Mouse (Mus musculus) stomach, embryonic 16.5 days (tissue): ENCODE measurements at regions not wholly inside any gene's neighbourhood (a gene's known extent, or its start where the extent isn't known, plus 50 kb on each side); places are given as distances from the start of the nearest gene placed in this dataset.

ENCODE experiments used
- ATAC-seq: fragments of 200-750 bp; cut with Nextera tagmentation; 2 replicates; pipeline ENCODE4 v1.8.0; 2017; ENCODE audit warnings: moderate number of reproducible peaks, moderate TSS enrichment; ENCODE audit not compliant: insufficient read depth, low FRiP score
- H3K27ac ChIP-seq: fragments of 300-500 bp; sonication (generic); 2 replicates; pipeline ENCODE4 v1.5.1; 2014; ENCODE audit warnings: low read length
- H3K27me3 ChIP-seq: fragments of 300-500 bp; sonication (generic); 2 replicates; pipeline ENCODE4 v1.6.1; 2014; ENCODE audit warnings: low read length, control low read depth, mixed read lengths; ENCODE audit not compliant: control insufficient read depth, insufficient read depth
- H3K36me3 ChIP-seq: fragments of 300-500 bp; sonication (generic); 2 replicates; pipeline ENCODE4 v1.6.1; 2014; ENCODE audit warnings: low read length; ENCODE audit not compliant: control insufficient read depth, insufficient read depth
- H3K4me1 ChIP-seq: fragments of 300-500 bp; sonication (generic); 2 replicates; pipeline ENCODE4 v1.6.1; 2014; ENCODE audit warnings: low read length, control low read depth, mixed read lengths; ENCODE audit not compliant: control insufficient read depth, insufficient read depth
- H3K4me2 ChIP-seq: fragments of 300-500 bp; sonication (generic); 2 replicates; pipeline ENCODE4 v1.6.1; 2014; ENCODE audit warnings: low read depth, low read length, mixed read lengths
- H3K4me3 ChIP-seq: fragments of 300-500 bp; sonication (generic); replicated peaks from 2 replicates; pipeline ENCODE4 v1.5.1; 2014; ENCODE audit warnings: mild to moderate bottlenecking, low read length
- H3K9ac ChIP-seq: fragments of 300-500 bp; sonication (generic); 2 replicates; pipeline ENCODE4 v1.6.1; 2014; ENCODE audit warnings: low read length
- H3K9me3 ChIP-seq: fragments of 300-500 bp; sonication (generic); replicated peaks from 2 replicates; pipeline ENCODE4 v1.6.1; 2016; ENCODE audit warnings: low read length, control low read depth; ENCODE audit not compliant: control insufficient read depth
- WGBS: fragments of 180-500 bp; shearing (Covaris S2); extraction: QIAGEN DNeasy Blood & Tissue Kit; methylation state at CpG from one replicate; pipeline ENCODE4 v1.1.7; 2014; 5-methylcytosine and 5-hydroxymethylcytosine counted together

GRCm38 (mm10) chr2:71670228-71670790, 75.1 kb upstream of the Itga6 start:
- H3K36me3 ChIP-seq, result no peaks in the 10 kb centered on the region
- no peak overlapping the region for H3K4me2 ChIP-seq
- no peak overlapping the region for H3K4me3 ChIP-seq
- H3K9me3 ChIP-seq, result no peaks in the 10 kb centered on the region
- no peak overlapping the region for H3K9ac ChIP-seq
- 82% methylated on average over 6 of the region's 6 CpGs for WGBS
- peak overlapping the region; percentile 28; the same call in 1 of the 2 replicates for H3K27ac ChIP-seq
- H3K4me1 ChIP-seq, result 0 out of 2 replicates have a peak, but pooled peaks cover 4% of the 10 kb centered on the region
- ATAC-seq, result no peak
- H3K27me3 ChIP-seq, result no peaks in the 10 kb centered on the region

DNA sequence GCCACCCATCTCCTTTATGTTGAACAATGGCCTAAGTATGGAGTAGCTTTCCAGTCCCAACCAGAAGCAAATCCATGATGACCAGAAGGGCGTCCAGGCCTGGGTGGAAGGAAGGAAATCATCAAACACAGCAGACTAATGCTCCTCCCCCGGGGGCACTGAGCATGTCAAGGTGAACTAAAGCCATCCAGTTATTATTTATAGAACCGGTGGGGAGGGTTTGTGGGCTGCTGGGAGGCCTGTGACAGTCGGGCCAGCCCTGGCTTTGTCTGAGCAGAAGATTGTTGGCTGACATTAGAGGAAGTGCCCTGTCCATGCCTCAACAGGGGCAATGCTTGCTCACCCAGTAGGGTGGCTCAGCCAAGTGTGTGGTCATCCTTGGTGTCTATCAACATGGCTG, 74.5 kb upstream of the Itga6 start:
- peak; percentile 25; the same call in 1 of the 2 replicates for ATAC-seq
- no peaks in the 10 kb centered on the region for H3K36me3 ChIP-seq
- H3K9ac ChIP-seq, result no peak overlapping the region
- H3K4me2 ChIP-seq, result no peak overlapping the region
- 65% methylated on average over 4 of the region's 4 CpGs for WGBS
- no peaks in the 10 kb centered on the region for H3K9me3 ChIP-seq
- no peak overlapping the region; the same call in 1 of the 2 replicates for H3K27ac ChIP-seq
- H3K4me3 ChIP-seq, result no peak overlapping the region
- H3K27me3 ChIP-seq, result no peaks in the 10 kb centered on the region
- 0 out of 2 replicates have a peak, but pooled peaks cover 4% of the 10 kb centered on the region for H3K4me1 ChIP-seq

DNA sequence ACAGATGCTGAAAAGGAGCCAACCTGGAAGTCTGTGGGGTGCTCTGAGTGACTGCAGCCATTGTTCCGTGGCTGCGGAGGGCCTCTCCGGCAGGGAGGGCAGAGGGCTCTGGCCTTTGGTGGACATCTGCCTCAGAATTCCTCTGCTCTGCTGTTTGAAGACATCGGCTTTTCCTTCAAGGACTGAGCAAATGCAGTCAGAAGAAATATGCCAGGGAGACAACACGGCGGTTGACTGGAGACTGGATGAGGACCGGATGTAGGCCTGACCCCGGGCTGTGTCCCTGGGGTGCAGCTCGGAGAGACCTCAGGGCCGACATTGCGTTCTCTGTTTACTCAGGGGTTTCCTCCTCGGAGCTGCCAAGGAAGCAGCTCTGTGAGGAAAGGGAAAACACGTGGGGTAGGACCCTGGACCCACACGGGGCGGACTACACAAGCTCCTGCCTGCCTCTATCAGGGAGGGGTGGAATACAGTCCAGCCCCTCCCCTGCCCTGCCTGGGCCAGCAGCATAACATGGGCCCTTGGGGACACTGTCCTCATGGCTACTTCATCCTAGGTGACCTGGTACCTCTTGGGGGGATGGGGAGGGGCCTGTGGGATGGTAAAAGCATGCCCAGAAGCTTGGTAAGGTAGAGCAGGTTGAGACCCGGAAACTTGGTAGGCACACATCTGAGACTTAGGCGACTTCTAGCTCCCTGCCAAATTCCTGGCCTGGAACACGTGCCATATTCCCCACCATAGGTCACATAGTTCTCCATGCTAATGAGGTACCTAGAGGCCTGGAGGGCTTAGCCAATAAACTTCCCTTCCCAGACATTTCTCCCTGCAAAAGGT, 72.1 kb upstream of the Itga6 start:
- ATAC-seq, result peak; percentile 81
- no peaks in the 10 kb centered on the region for H3K36me3 ChIP-seq
- no peak overlapping the region for H3K9ac ChIP-seq
- H3K9me3 ChIP-seq, result no peaks in the 10 kb centered on the region
- 0 out of 2 replicates have a peak overlapping the region, but pooled peaks have one; percentile 56 for H3K27ac ChIP-seq
- H3K4me3 ChIP-seq, result no peak overlapping the region
- H3K4me2 ChIP-seq, result no peak overlapping the region
- WGBS, result 60% methylated on average over 18 of the region's 18 CpGs
- 0 out of 2 replicates have a peak, but pooled peaks cover 4% of the 10 kb centered on the region for H3K4me1 ChIP-seq
- no peaks in the 10 kb centered on the region for H3K27me3 ChIP-seq

DNA sequence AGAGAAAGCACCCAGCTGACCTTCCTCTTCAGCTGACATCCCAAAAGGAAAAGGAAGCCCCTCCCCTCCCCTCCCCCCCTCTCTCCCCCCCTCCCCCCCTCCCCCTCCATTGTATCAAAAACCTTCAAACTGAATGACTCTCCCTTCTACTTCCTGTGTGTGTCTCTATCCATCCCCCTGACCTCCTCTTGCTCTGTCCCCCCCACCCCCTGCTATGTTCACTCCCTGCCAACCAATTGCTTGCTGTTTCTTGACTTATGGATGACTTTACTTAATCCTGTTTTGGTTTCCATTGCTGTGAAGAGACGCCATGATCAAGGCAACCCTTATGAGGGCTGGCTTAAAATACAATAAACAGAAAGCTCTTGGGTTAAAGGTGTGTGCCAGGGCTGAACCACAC, 64.7 kb upstream of the Itga6 start:
- Histone ChIP-seq H3K9ac (no peak overlapping the region), H3K4me2 (no peak overlapping the region), H3K4me3 (no peak overlapping the region), H3K4me1 (no peaks in the 10 kb centered on the region), H3K36me3 (no peaks in the 10 kb centered on the region), H3K27ac (no peak overlapping the region), H3K9me3 (no peaks in the 10 kb centered on the region), H3K27me3 (no peaks in the 10 kb centered on the region)
- no peak for ATAC-seq
- WGBS, result 15% methylated on average over 1 of the region's 1 CpGs

- Histone ChIP-seq H3K4me3 (no peak overlapping the region), H3K36me3 (no peaks in the 10 kb centered on the region), H3K9me3 (no peaks in the 10 kb centered on the region), H3K4me2 (no peak overlapping the region), H3K9ac (no peak overlapping the region), H3K4me1 (no peaks in the 10 kb centered on the region), H3K27ac (no peak overlapping the region), H3K27me3 (no peaks in the 10 kb centered on the region)
- no peak for ATAC-seq
- WGBS, result 60% methylated on average over 4 of the region's 4 CpGs
These were observed 64.3 kb upstream of the Itga6 start for GRCm38 (mm10) chr2:71681148-71681547.

DNA sequence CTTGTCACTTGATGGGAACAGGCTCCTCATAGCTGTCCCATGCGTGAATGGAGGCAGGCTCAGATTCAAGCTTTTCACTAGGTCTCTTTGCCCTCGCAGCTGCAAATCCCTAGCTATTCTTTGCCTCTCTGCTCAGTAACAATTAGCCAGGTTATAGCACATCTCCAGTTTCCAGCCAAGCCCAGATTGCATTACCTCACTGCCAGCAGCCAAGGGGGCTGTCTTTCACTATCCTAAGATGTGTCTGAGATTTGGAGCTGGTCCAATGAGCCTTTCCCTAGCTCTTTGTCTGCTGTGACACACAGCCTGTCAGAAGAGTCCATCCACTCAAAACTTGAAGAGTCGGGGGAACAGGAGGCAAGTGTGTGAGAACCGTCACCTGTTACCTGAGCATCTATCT, 62.0 kb upstream of the Itga6 start:
- no peak for ATAC-seq
- H3K36me3 ChIP-seq, result no peaks in the 10 kb centered on the region
- no peak overlapping the region for H3K27ac ChIP-seq
- H3K9ac ChIP-seq, result no peak overlapping the region
- H3K4me1 ChIP-seq, result no peaks in the 10 kb centered on the region
- H3K4me2 ChIP-seq, result no peak overlapping the region
- no peak overlapping the region for H3K4me3 ChIP-seq
- 77% methylated on average over 4 of the region's 4 CpGs for WGBS
- H3K9me3 ChIP-seq, result no peaks in the 10 kb centered on the region
- H3K27me3 ChIP-seq, result no peaks in the 10 kb centered on the region

DNA sequence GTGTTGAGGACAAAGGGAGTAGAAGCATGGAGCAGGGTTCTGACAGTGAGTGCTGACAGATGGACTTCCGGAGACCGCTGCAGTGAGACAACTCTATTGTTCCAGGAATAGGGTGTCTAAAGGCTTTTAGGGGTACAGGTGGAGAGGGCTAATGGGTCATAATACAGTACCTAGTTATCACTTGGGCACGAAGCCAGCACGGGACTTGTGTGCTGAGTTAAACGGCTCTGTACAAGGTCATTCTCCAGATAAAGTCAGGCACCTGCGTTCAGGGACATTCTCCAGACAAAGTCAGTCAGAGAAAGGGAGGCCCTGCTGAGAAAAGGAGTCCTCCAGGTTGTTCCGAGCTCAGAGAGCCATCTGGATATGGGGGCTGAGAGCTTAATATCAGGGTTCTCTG, 60.2 kb upstream of the Itga6 start:
- no peaks in the 10 kb centered on the region for H3K27me3 ChIP-seq
- H3K4me3 ChIP-seq, result no peak overlapping the region
- 68% methylated on average over 7 of the region's 7 CpGs for WGBS
- no peaks in the 10 kb centered on the region for H3K9me3 ChIP-seq
- H3K4me1 ChIP-seq, result no peaks in the 10 kb centered on the region
- peak; percentile 69; the same call in 1 of the 2 replicates for ATAC-seq
- no peak overlapping the region for H3K9ac ChIP-seq
- 0 out of 2 replicates have a peak overlapping the region, but pooled peaks have one; percentile 6 for H3K27ac ChIP-seq
- no peak overlapping the region for H3K4me2 ChIP-seq
- no peaks in the 10 kb centered on the region for H3K36me3 ChIP-seq

GRCm38 (mm10) chr2:71689041-71689440, 56.4 kb upstream of the Itga6 start:
- H3K27me3 ChIP-seq, result no peaks in the 10 kb centered on the region
- H3K4me1 ChIP-seq, result peaks cover 9% of the 10 kb centered on the region; the same call in 1 of the 2 replicates
- H3K4me2 ChIP-seq, result no peak overlapping the region
- no peaks in the 10 kb centered on the region for H3K9me3 ChIP-seq
- H3K27ac ChIP-seq, result no peak overlapping the region
- H3K36me3 ChIP-seq, result no peaks in the 10 kb centered on the region
- no peak overlapping the region for H3K4me3 ChIP-seq
- ATAC-seq, result no peak
- WGBS, result 72% methylated on average over 4 of the region's 4 CpGs
- no peak overlapping the region for H3K9ac ChIP-seq
